Mouse (Mus musculus) small intestine, adult 2 months (tissue): ENCODE measurements around the gene Rabggtb.

Experiments used
- CTCF ChIP-seq: fragments of 200-500 bp; IDR thresholded peaks from 2 replicates; pipeline ENCODE4 v1.5.1; 2012; ENCODE audit warnings: low read depth, mild to moderate bottlenecking, control low read depth, inconsistent platforms, low read length, moderate library complexity, mixed read lengths; ENCODE audit not compliant: insufficient replicate concordance, insufficient read length; ENCODE audit errors: extremely low read depth
- POLR2A ChIP-seq: fragments of 200-500 bp; IDR thresholded peaks from 2 replicates; pipeline ENCODE4 v1.6.1; 2012; ENCODE audit warnings: low read depth, mild to moderate bottlenecking, control low read depth, inconsistent platforms, low read length, moderate library complexity

DNA sequence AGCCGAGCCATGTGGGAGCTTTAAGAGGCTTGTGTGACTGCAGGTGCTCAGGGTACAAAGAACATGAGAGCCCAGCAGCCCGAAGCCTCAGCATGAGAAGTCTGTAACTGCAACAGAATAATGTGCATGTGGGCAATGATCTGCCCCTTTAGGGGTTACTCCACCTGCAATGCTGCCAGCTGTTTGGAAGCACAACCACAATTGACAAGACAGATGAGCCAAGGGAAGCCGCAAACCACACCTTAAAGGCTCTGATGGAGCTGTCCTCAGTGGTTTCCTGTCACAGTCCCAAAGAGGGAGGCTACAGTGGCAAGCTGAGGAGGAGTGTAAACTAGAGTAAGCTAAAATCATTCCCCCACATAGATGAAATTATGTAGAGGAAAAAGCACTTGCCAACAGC is 17.4 kb downstream of the Rabggtb start:
- TF ChIP-seq POLR2A = no peak
- TF ChIP-seq CTCF = no peak
